Mouse (Mus musculus): ENCODE results near the gene Nepn. TPM values are rescaled to one million over a fixed set of nuclear protein-coding genes. Genes with fewer than 3 reads are reported as not detected.
"Not testable (repeated sequence)": the region's sequence is repeated elsewhere in the genome, so short reads cannot be mapped to it uniquely, and the experiment has no call there.

Nepn gene
- polyA plus RNA-seq (2012; rRNA removed): not detected in 2 replicates

GRCm38 (mm10) chr10:52388922-52389430 lies at the start of gene Nepn:
TSS of gene Nepn (plus strand) at chr10:52388972.
- DNase-seq (ENCODE audit: low read depth, low spot score): no peak

GRCm38 (mm10) chr10:52343324-52343723 lies 45.4 kb upstream of the Nepn start:
- 94% methylated on average over 4 of the region's 4 CpGs for WGBS
- not testable (repeated sequence) for DNase-seq (ENCODE audit: low read depth, low spot score)

More at GRCm38 (mm10) chr10:52388922-52389430, at the start of gene Nepn:
- 73% methylated on average over 5 of the region's 5 CpGs for WGBS

GRCm38 (mm10) chr10:52353184-52353583 lies 35.6 kb upstream of the Nepn start:
- WGBS: 93% methylated on average over 9 of the region's 9 CpGs
- DNase-seq (ENCODE audit: low read depth, low spot score): no peak

DNA sequence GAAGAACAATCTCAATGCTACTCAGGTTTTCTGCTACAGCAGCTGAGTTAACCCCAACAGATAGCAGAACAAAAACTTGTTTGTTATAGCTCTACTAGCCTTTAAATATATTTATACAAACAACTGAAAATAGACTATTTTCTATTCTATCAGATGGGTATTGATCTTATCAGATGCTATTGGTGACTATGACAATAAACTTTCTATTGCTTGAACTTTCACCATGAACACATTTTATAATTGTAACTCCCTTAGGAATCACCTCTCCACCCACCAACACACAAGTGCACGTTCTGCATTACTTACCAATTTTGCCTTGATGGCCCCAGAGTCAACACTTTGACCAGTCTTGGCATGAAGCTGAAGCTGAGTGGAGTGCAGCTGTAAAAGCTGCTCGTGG lies 30.3 kb upstream of the Nepn start, which contains the start of gene Gm26741:
Gm26741 (plus strand) TSS at position 301 of the 400 bp plus-strand sequence.
- DNase-seq (ENCODE audit: low read depth, low spot score): no peak
- WGBS: 61% methylated on average over 2 of the region's 2 CpGs

DNA sequence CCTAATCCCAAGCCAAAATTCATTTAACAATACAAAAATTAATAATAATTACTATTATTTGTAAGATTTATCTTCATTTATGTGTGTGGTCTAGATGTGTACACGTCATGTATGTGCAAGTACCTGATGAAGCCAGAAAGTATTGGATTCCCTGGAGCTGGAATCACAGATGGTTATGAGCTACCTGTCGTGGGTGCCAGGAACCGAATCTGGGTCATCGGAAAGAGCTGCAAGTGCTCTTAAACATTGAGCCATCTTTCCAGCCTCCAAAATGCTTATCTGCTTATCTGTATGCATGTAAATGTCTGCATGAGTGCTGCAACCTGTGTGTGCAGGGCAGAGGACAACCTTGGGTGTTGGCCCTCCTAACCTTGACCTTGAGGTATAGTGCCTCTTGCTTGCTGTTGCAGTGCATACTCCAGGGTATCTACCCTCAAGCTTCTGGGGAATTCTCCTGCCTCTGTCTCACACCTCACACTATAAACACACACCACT lies 28.5 kb upstream of the Nepn start:
- 97% methylated on average over 4 of the region's 4 CpGs for WGBS
- no peak for DNase-seq (ENCODE audit: low read depth, low spot score)

GRCm38 (mm10) chr10:52360862-52361609 lies 27.7 kb upstream of the Nepn start:
- DNase-seq (ENCODE audit: low read depth, low spot score): no peak
- 92% methylated on average over 9 of the region's 9 CpGs for WGBS

DNA sequence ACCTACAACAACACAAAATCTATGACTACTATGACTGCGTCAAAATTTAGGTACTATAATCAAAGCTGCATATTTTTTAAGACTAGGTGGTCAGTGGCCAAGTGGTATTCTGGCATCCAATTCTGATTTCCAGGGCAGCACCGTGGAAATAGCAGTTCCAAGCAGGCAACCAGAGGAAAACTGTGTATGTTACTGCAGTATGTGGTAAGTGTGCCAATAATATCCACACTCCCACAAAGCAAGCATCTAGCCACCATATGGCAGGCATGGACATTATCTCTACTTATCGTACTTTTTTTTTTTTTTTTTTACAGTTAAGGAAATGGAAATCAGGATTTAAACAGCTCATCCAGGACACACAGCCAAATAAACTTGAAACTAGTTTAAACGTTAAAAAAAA lies 20.4 kb upstream of the Nepn start:
- WGBS: 54% methylated on average over 4 of the region's 4 CpGs
- DNase-seq (ENCODE audit: low read depth, low spot score): no peak

- DNase-seq (ENCODE audit: low read depth, low spot score): no peak
- 40% methylated on average over 4 of the region's 4 CpGs for WGBS
Observed at GRCm38 (mm10) chr10:52373834-52374233, 14.9 kb upstream of the Nepn start.

GRCm38 (mm10) chr10:52374651-52375050 lies 14.1 kb upstream of the Nepn start:
- DNase-seq (ENCODE audit: low read depth, low spot score): no peak

GRCm38 (mm10) chr10:52376422-52376821 lies 12.3 kb upstream of the Nepn start:
- WGBS: 49% methylated on average over 2 of the region's 2 CpGs
- no peak for DNase-seq (ENCODE audit: low read depth, low spot score)

DNA sequence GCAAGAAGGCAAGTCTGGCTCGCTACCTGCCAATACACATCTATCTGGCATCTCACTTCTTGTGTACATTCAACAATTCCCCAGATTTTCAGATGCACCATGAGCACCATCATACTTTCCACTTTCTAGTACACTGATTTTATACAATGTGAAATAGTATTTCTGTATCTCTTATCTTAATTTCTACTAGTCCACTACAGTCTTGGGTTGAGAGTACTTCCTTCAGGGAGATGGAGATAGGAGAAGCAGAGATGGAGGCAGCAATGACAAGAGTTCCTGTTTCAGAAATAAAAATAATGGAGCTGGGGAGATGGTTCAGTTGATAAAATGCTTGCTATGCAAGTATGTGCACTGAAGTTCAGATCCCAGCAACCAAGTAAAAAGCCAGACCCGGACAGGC lies 11.0 kb upstream of the Nepn start:
- DNase-seq (ENCODE audit: low read depth, low spot score): no peak
- 95% methylated on average over 2 of the region's 2 CpGs for WGBS

- WGBS: under 1% methylated on average over 19 of the region's 19 CpGs
- no peak for DNase-seq (ENCODE audit: low read depth, low spot score)
Observed at GRCm38 (mm10) chr10:52381321-52381801, 7.4 kb upstream of the Nepn start.

GRCm38 (mm10) chr10:52381845-52382591 lies 6.8 kb upstream of the Nepn start, which contains the start of gene Gopc:
TSS of gene Gopc (minus strand) at chr10:52382124.
- under 1% methylated on average over 71 of the region's 71 CpGs for WGBS
- peak; percentile 86 for DNase-seq (ENCODE audit: low read depth, low spot score)

- DNase-seq (ENCODE audit: low read depth, low spot score): no peak
- 26% methylated on average over 6 of the region's 6 CpGs for WGBS
Observed at GRCm38 (mm10) chr10:52383022-52383421, 5.8 kb upstream of the Nepn start.

GRCm38 (mm10) chr10:52383522-52383921 lies 5.2 kb upstream of the Nepn start:
- no peak for DNase-seq (ENCODE audit: low read depth, low spot score)
- 83% methylated on average over 1 of the region's 1 CpGs for WGBS

- WGBS: 60% methylated on average over 8 of the region's 8 CpGs
- no peak for DNase-seq (ENCODE audit: low read depth, low spot score)
Observed at GRCm38 (mm10) chr10:52384823-52385610, 3.8 kb upstream of the Nepn start.

- DNase-seq (ENCODE audit: low read depth, low spot score): no peak
- 80% methylated on average over 4 of the region's 4 CpGs for WGBS
Observed at GRCm38 (mm10) chr10:52387192-52387591, 1.6 kb upstream of the Nepn start.

DNA sequence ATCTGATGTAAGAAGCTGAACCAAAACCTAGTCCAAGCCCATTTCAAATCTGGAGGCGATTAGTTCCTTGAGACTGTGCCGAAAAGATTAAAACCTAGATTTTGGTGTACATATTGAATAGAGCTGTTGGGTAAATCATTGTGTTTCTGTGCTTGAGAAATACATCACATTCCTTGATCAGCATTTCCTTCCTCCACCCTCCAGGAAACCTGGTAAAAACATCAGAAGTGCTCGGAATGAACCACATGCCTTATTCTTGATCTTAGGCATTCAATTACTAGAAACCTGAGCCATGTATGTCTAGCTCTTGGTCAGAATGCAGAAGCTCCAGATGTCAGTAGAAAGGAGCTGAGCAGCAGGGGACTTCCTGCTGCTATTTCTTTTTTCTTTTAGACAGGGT lies 666 bp downstream of the Nepn start:
- WGBS: 84% methylated on average over 3 of the region's 3 CpGs
- DNase-seq (ENCODE audit: low read depth, low spot score): no peak

- DNase-seq (ENCODE audit: low read depth, low spot score): no peak
- whole genome bisulfite sequencing: 58% methylated on average over 2 of the region's 2 CpGs
Observed at GRCm38 (mm10) chr10:52391208-52391607, 2.4 kb downstream of the Nepn start.

- WGBS: 91% methylated on average over 3 of the region's 3 CpGs
- no peak for DNase-seq (ENCODE audit: low read depth, low spot score)
Observed at GRCm38 (mm10) chr10:52396647-52397046, 7.9 kb downstream of the Nepn start.

Data from large intestine, adult 2 months (tissue).